Mouse (Mus musculus): ENCODE measurements around the gene Rnf41.

GRCm38 (mm10) chr10:128436376-128436775 lies 24.9 kb downstream of the Rnf41 start:
- TF ChIP-seq CTCF (IDR thresholded peaks at IDR 0.05) (no peak), EP300 (IDR thresholded peaks at IDR 0.05) (no peak)
